Mouse (Mus musculus) olfactory bulb, adult 2 months (tissue): ENCODE data around the gene Tmem200c.

Experiments used
- CTCF ChIP-seq: fragments of 200-500 bp; IDR thresholded peaks from 2 replicates; pipeline ENCODE4 v1.5.1; 2012; ENCODE audit warnings: low read depth, mild to moderate bottlenecking, low read length, moderate library complexity; ENCODE audit not compliant: insufficient read depth
- POLR2A ChIP-seq: fragments of 200-500 bp; IDR thresholded peaks from 2 replicates; pipeline ENCODE4 v1.6.1; 2012; ENCODE audit warnings: mild to moderate bottlenecking, low read depth, low read length, moderate library complexity; ENCODE audit not compliant: insufficient read depth

DNA sequence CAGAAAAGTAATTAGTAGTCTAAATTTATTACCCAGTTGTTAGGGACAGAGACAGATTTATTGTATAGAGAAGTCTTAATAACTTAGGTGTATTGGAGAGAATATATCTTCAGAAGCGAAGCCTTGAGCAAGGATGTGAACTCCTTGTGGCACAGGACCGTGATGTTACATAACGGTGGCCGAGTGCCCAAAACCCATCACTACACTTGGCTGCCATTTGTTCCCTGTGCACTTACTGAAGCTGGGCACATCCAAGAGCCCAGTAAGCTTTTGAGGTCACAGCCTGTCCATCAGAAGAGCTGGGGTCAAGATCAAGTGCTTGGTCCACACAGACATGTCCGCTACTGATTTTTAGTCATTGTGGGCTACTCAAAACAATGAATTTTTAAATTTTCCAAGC, 19.5 kb downstream of the Tmem200c start:
- no peak for TF ChIP-seq POLR2A
- TF ChIP-seq CTCF = no peak
